Mouse (Mus musculus) adrenal gland (tissue): ENCODE results near the gene Traf3.

Experiments used
- intact Hi-C: fragments of 180-260 bp; cut with DNase I; formaldehyde crosslinking; loops from one replicate; pipeline ENCODE4 v1.15.1; 2025

Gene Traf3

GRCm38 (mm10) chr12:111152981-111153710, 13.0 kb upstream of the Traf3 start:
- intact Hi-C loops: no loop called here

GRCm38 (mm10) chr12:111153946-111154345, 12.2 kb upstream of the Traf3 start:
- intact Hi-C loops: no loop called here

GRCm38 (mm10) chr12:111154641-111155040, 11.5 kb upstream of the Traf3 start:
- intact Hi-C loops: no loop called here

GRCm38 (mm10) chr12:111155756-111156155, 10.4 kb upstream of the Traf3 start:
- intact Hi-C loops: no loop called here

GRCm38 (mm10) chr12:111159659-111160428, 6.3 kb upstream of the Traf3 start:
- intact Hi-C loops: no loop called here

GRCm38 (mm10) chr12:111160871-111161270, 5.3 kb upstream of the Traf3 start:
- intact Hi-C loops: no loop called here

- intact Hi-C loops: no loop called here
Observed at GRCm38 (mm10) chr12:111161943-111162311, 4.2 kb upstream of the Traf3 start.

- intact Hi-C loops: no loop called here
Observed at GRCm38 (mm10) chr12:111162312-111163061, 3.7 kb upstream of the Traf3 start.

- intact Hi-C loops: no loop called here
Observed at GRCm38 (mm10) chr12:111164310-111164751, 1.8 kb upstream of the Traf3 start.

GRCm38 (mm10) chr12:111165146-111165812, 891 bp upstream of the Traf3 start:
- intact Hi-C loops: no loop called here

- intact Hi-C loops: no loop called here
Observed at GRCm38 (mm10) chr12:111166681-111167289, 615 bp downstream of the Traf3 start.

GRCm38 (mm10) chr12:111168891-111169290, 2.7 kb downstream of the Traf3 start:
- intact Hi-C loops: no loop called here

GRCm38 (mm10) chr12:111178772-111179171, 12.6 kb downstream of the Traf3 start:
- intact Hi-C loops: no loop called here

- intact Hi-C loops: no loop called here
Observed at GRCm38 (mm10) chr12:111181848-111182247, 15.7 kb downstream of the Traf3 start.

- intact Hi-C loops: no loop called here
Observed at GRCm38 (mm10) chr12:111182378-111182777, 16.2 kb downstream of the Traf3 start.

- intact Hi-C loops: no loop called here
Observed at GRCm38 (mm10) chr12:111184476-111184875, 18.3 kb downstream of the Traf3 start, which contains the start of gene 4930595D18Rik. Gene 4930595D18Rik (minus strand): TSS chr12:111184491.

- intact Hi-C loops: no loop called here
Observed at GRCm38 (mm10) chr12:111186986-111187385, 20.8 kb downstream of the Traf3 start.

GRCm38 (mm10) chr12:111188295-111188694, 22.1 kb downstream of the Traf3 start:
- intact Hi-C loops: no loop called here

- intact Hi-C loops: no loop called here
Observed at GRCm38 (mm10) chr12:111190355-111190754, 24.2 kb downstream of the Traf3 start.

GRCm38 (mm10) chr12:111190891-111191290, 24.7 kb downstream of the Traf3 start:
- intact Hi-C loops: no loop called here

GRCm38 (mm10) chr12:111192777-111193176, 26.6 kb downstream of the Traf3 start:
- intact Hi-C loops: no loop called here
